Mouse (Mus musculus): ENCODE data around the gene Dlgap3. TPM values are rescaled to one million over a fixed set of nuclear protein-coding genes. Genes with fewer than 3 reads are reported as not detected.

Dlgap3 gene
- total RNA-seq, 1 experiment = 8.8 TPM

- no peak for DNase-seq (ENCODE audit: low read depth, low spot score)
- Histone ChIP-seq H3K9me3 (ENCODE audit: control insufficient read depth, insufficient read depth, low read depth, low read length) (no peaks in the 10 kb centered on the region), H3K4me3 (ENCODE audit: insufficient read depth in 1 of 2, low read depth in 1 of 2, low read length in 2 of 2, poor library complexity in 1 of 2, severe bottlenecking in 1 of 2) (no peak overlapping the region), H3K9ac (ENCODE audit: insufficient read depth, low read depth, low read length, poor library complexity, severe bottlenecking) (no peak overlapping the region), H3K27ac (ENCODE audit: insufficient read depth, low read depth, low read length, poor library complexity, severe bottlenecking) (no peak overlapping the region), H3K36me3 (ENCODE audit: control insufficient read depth, insufficient read depth, low read length, poor library complexity, severe bottlenecking) (peaks cover 4% of the 10 kb centered on the region; the same call in 1 of the 2 replicates), H3K4me1 (ENCODE audit: control insufficient read depth in 2 of 2, insufficient read depth in 2 of 2, low read length in 2 of 2, poor library complexity in 1 of 2) (peaks cover 8 to 15% of the 10 kb centered on the region in 2 experiments)
- in situ Hi-C loops (cut with MboI; ENCODE audit: low sequenced_read_pairs in 2 of 2, unreplicated experiment in 2 of 2) = no loop called here
- no peak for TF ChIP-seq CHD2 (IDR thresholded peaks at IDR 0.05; ENCODE audit: low read depth, low read length)
- no peak for TF ChIP-seq ZNF384 (IDR thresholded peaks at IDR 0.05; ENCODE audit: low read depth, low read length)
- TF ChIP-seq MAFK (IDR thresholded peaks at IDR 0.05; ENCODE audit: insufficient read depth, low read depth, low read length) = no peak
- TF ChIP-seq ZC3H11A (IDR thresholded peaks at IDR 0.05; ENCODE audit: borderline replicate concordance, low read depth, low read length) = no peak
- no peak for TF ChIP-seq HCFC1 (IDR thresholded peaks at IDR 0.05; ENCODE audit: borderline replicate concordance, insufficient read depth, low read length)
Measured at GRCm38 (mm10) chr4:127203081-127203480, 34.1 kb downstream of the Dlgap3 start.

- Histone ChIP-seq H3K4me3 (ENCODE audit: insufficient read depth in 1 of 2, low read depth in 1 of 2, low read length in 2 of 2, poor library complexity in 1 of 2, severe bottlenecking in 1 of 2) (no peak overlapping the region), H3K27ac (ENCODE audit: insufficient read depth, low read depth, low read length, poor library complexity, severe bottlenecking) (no peak overlapping the region), H3K9ac (ENCODE audit: insufficient read depth, low read depth, low read length, poor library complexity, severe bottlenecking) (no peak overlapping the region), H3K4me1 (ENCODE audit: control insufficient read depth in 2 of 2, insufficient read depth in 2 of 2, low read length in 2 of 2, poor library complexity in 1 of 2) (peaks cover 0 to 13% of the 10 kb centered on the region in 2 experiments; a peak in 2 of 4 replicates), H3K36me3 (ENCODE audit: control insufficient read depth, insufficient read depth, low read length, poor library complexity, severe bottlenecking) (peaks cover 8% of the 10 kb centered on the region; the same call in 1 of the 2 replicates), H3K9me3 (ENCODE audit: control insufficient read depth, insufficient read depth, low read depth, low read length) (no peaks in the 10 kb centered on the region)
- no peak for DNase-seq (ENCODE audit: low read depth, low spot score)
- TF ChIP-seq ZC3H11A (IDR thresholded peaks at IDR 0.05; ENCODE audit: borderline replicate concordance, low read depth, low read length) = no peak
- no peak for TF ChIP-seq ZNF384 (IDR thresholded peaks at IDR 0.05; ENCODE audit: low read depth, low read length)
- no peak for TF ChIP-seq CHD2 (IDR thresholded peaks at IDR 0.05; ENCODE audit: low read depth, low read length)
- no peak for TF ChIP-seq HCFC1 (IDR thresholded peaks at IDR 0.05; ENCODE audit: borderline replicate concordance, insufficient read depth, low read length)
- no peak for TF ChIP-seq MAFK (IDR thresholded peaks at IDR 0.05; ENCODE audit: insufficient read depth, low read depth, low read length)
- in situ Hi-C loops (cut with MboI; ENCODE audit: low sequenced_read_pairs in 2 of 2, unreplicated experiment in 2 of 2) = no loop called here
Measured at GRCm38 (mm10) chr4:127211318-127211717, 42.3 kb downstream of the Dlgap3 start.

DNA sequence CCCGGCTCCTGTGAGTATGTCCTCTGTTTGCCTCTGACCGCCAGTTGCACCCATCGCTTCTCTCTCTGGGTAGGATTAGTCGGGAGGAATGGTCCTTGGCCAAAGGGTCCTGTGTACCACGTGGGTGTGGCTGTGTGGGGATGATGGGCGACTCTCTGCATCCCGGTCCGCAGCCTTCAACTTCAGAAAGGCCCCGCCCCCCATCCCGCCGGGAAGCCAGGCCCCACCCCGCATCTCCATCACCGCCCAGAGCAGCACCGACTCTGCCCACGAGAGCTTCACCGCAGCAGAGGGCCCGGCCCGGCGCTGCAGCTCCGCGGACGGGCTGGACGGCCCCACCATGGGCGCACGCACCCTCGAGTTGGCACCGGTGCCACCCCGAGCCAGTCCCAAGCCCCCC is 45.5 kb downstream of the Dlgap3 start:
- in situ Hi-C loops (cut with MboI; ENCODE audit: low sequenced_read_pairs in 2 of 2, unreplicated experiment in 2 of 2) = no loop called here
- peak overlapping the region; percentile 45; the same call in 1 of the 2 replicates for H3K9ac ChIP-seq (ENCODE audit: insufficient read depth, low read depth, low read length, poor library complexity, severe bottlenecking)
- peaks cover 0 to 10% of the 10 kb centered on the region in 2 experiments; a peak in 2 of 4 replicates for H3K4me1 ChIP-seq (ENCODE audit: control insufficient read depth in 2 of 2, insufficient read depth in 2 of 2, low read length in 2 of 2, poor library complexity in 1 of 2)
- no peak for DNase-seq (ENCODE audit: low read depth, low spot score)
- peak overlapping the region; percentile 38 to 50; a peak in 3 of 4 replicates for H3K4me3 ChIP-seq (ENCODE audit: insufficient read depth in 1 of 2, low read depth in 1 of 2, low read length in 2 of 2, poor library complexity in 1 of 2, severe bottlenecking in 1 of 2)
- TF ChIP-seq HCFC1 (IDR thresholded peaks at IDR 0.05; ENCODE audit: borderline replicate concordance, insufficient read depth, low read length) (no peak), CHD2 (IDR thresholded peaks at IDR 0.05; ENCODE audit: low read depth, low read length) (no peak), ZNF384 (IDR thresholded peaks at IDR 0.05; ENCODE audit: low read depth, low read length) (no peak), MAFK (IDR thresholded peaks at IDR 0.05; ENCODE audit: insufficient read depth, low read depth, low read length) (no peak), ZC3H11A (IDR thresholded peaks at IDR 0.05; ENCODE audit: borderline replicate concordance, low read depth, low read length) (no peak)
- no peaks in the 10 kb centered on the region for H3K9me3 ChIP-seq (ENCODE audit: control insufficient read depth, insufficient read depth, low read depth, low read length)
- peaks cover 7% of the 10 kb centered on the region; the same call in 1 of the 2 replicates for H3K36me3 ChIP-seq (ENCODE audit: control insufficient read depth, insufficient read depth, low read length, poor library complexity, severe bottlenecking)
- no peak overlapping the region for H3K27ac ChIP-seq (ENCODE audit: insufficient read depth, low read depth, low read length, poor library complexity, severe bottlenecking)

DNA sequence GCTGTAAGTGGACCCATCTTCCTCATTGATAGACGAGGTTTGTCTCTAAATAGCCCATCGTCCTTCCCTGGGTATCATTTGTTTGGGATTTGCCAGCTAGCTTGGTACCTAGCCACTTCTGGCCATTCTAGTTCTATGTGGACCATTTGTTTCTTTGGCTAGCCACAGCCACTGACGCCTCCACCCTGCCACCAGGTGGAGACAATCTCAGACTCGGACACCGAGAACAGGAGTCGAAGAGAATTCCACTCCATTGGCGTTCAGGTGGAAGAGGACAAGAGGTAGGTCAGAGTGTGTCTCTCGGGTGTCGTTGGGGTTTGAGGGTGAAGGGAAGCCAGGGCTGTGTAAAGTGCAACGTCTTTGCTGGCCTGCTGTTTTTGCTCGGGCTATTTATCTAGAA is 46.1 kb downstream of the Dlgap3 start:
- TF ChIP-seq ZC3H11A (IDR thresholded peaks at IDR 0.05; ENCODE audit: borderline replicate concordance, low read depth, low read length) (no peak), HCFC1 (IDR thresholded peaks at IDR 0.05; ENCODE audit: borderline replicate concordance, insufficient read depth, low read length) (no peak), MAFK (IDR thresholded peaks at IDR 0.05; ENCODE audit: insufficient read depth, low read depth, low read length) (no peak), CHD2 (IDR thresholded peaks at IDR 0.05; ENCODE audit: low read depth, low read length) (no peak), ZNF384 (IDR thresholded peaks at IDR 0.05; ENCODE audit: low read depth, low read length) (no peak)
- DNase-seq (ENCODE audit: low read depth, low spot score) = no peak
- no peak overlapping the region for H3K4me3 ChIP-seq (ENCODE audit: insufficient read depth in 1 of 2, low read depth in 1 of 2, low read length in 2 of 2, poor library complexity in 1 of 2, severe bottlenecking in 1 of 2)
- H3K4me1 ChIP-seq (ENCODE audit: control insufficient read depth in 2 of 2, insufficient read depth in 2 of 2, low read length in 2 of 2, poor library complexity in 1 of 2) = peaks cover 0 to 10% of the 10 kb centered on the region in 2 experiments; a peak in 2 of 4 replicates
- no peak overlapping the region for H3K9ac ChIP-seq (ENCODE audit: insufficient read depth, low read depth, low read length, poor library complexity, severe bottlenecking)
- H3K36me3 ChIP-seq (ENCODE audit: control insufficient read depth, insufficient read depth, low read length, poor library complexity, severe bottlenecking) = peaks cover 7% of the 10 kb centered on the region; the same call in 1 of the 2 replicates
- no peaks in the 10 kb centered on the region for H3K9me3 ChIP-seq (ENCODE audit: control insufficient read depth, insufficient read depth, low read depth, low read length)
- in situ Hi-C loops (cut with MboI; ENCODE audit: low sequenced_read_pairs in 2 of 2, unreplicated experiment in 2 of 2) = no loop called here
- no peak overlapping the region for H3K27ac ChIP-seq (ENCODE audit: insufficient read depth, low read depth, low read length, poor library complexity, severe bottlenecking)

All from ES-E14 (cell line).